Mouse (Mus musculus): ENCODE results near the gene Gopc.

GRCm38 (mm10) chr10:52381321-52381801 is 563 bp downstream of the Gopc start:
- TF ChIP-seq CTCF (conservative IDR thresholded peaks at IDR 0.05; ENCODE audit: low read length) = no peak
- no peak for TF ChIP-seq POU5F1 (IDR thresholded peaks at IDR 0.05; ENCODE audit: borderline replicate concordance, low read length)
- no peak for TF ChIP-seq NANOG (IDR thresholded peaks at IDR 0.05; ENCODE audit: borderline replicate concordance, low read length)
